Mouse (Mus musculus) liver, postnatal 0 days (tissue): ENCODE results near the gene BC048507.

Experiments used
- CTCF ChIP-seq: sonication (generic); IDR thresholded peaks from 2 replicates; pipeline ENCODE4 v1.5.1; 2016; ENCODE audit warnings: antibody characterized with exemption, low read depth
- EP300 ChIP-seq: IDR thresholded peaks from 2 replicates; pipeline ENCODE4 v1.6.1; 2016; ENCODE audit warnings: antibody characterized with exemption, low read depth, mild to moderate bottlenecking

- no peak for TF ChIP-seq CTCF
- no peak for TF ChIP-seq EP300
Observed at GRCm38 (mm10) chr13:67844853-67845194, 18.3 kb upstream of the BC048507 start.
